ENCODE assay signal across 19 mouse cellular contexts in the genomic region with DNA sequence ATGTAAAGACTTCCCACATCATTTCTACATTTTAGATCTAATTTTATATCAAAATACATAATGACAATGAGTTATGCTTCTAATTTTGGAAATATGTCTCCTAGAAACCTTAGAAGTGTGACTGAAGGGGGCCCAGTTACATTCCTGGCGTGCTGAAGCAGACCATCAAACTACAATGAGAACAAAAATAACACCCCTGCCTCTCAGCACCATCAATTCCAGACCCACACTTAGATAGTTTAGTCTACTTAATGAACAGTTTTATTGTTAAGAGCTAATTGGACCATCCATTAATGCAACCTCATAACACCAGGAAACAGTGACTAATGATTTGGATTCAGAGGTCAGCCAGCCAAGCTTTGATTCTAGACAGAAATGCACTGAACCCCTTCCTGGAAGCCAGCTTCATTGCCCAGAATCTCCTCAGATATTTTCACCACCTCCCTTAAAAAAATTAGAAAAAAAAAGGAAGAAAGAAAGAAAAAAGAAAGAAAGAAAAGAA.
A peak's percentile ranks its signal among the peaks of the same experiment; 100 is the strongest.
DNase-seq lines count a peak whose midpoint lies in the region; ATAC-seq and TF ChIP-seq lines count a peak whose summit lies in the region.
"Had no signal": no experiment of that assay in that cellular context is flagged by ENCODE, and none has a peak within 500 bp of the region (broad histone marks: within the 10 kb centered on the region; RNA-seq: fewer than 3 reads in every experiment).

No protein-coding gene starts in this region.

- no peak overlapping the region for H3K4me3 ChIP-seq in kidney, embryonic 14.5 days (ENCODE audit: low read length)
- no peak overlapping the region for H3K4me3 ChIP-seq in cerebellum, adult 2 months (replicated peaks; ENCODE audit: insufficient read depth, low read depth, low read length)
- H3K4me3 ChIP-seq: forebrain, embryonic 10.5 days; heart, embryonic 12.5 days; hindbrain, embryonic 12.5 days; hindbrain, embryonic 15.5 days had no signal

- H3K4me2 ChIP-seq in kidney, embryonic 14.5 days (replicated peaks; ENCODE audit: low read depth, low read length) = no peak overlapping the region
- H3K4me2 ChIP-seq: heart, embryonic 12.5 days; hindbrain, embryonic 12.5 days; hindbrain, embryonic 15.5 days had no signal

- TF ChIP-seq POLR2A in brain, embryonic 14.5 days (IDR thresholded peaks at IDR 0.05; ENCODE audit: borderline replicate concordance, extremely low read depth, insufficient read depth, insufficient read length, poor library complexity, severe bottlenecking) = no peak
- TF ChIP-seq POLR2A in cerebellum, adult 2 months (IDR thresholded peaks at IDR 0.05; ENCODE audit: borderline replicate concordance, insufficient read depth, low read length) = no peak

- peak; percentile 59 for ATAC-seq in kidney, embryonic 14.5 days (ENCODE audit: low FRiP score, low TSS enrichment)
- ATAC-seq: forebrain, embryonic 14.5 days; Patski had no signal

- H3K9ac ChIP-seq in kidney, embryonic 14.5 days (ENCODE audit: low read depth, low read length) = no peak overlapping the region
- H3K9ac ChIP-seq: heart, embryonic 12.5 days; hindbrain, embryonic 12.5 days; hindbrain, embryonic 15.5 days had no signal

- 25% methylated on average over 1 of the region's 1 CpGs for WGBS in kidney, embryonic 14.5 days
- 98% methylated on average over 1 of the region's 1 CpGs for WGBS in cerebellum, adult 2 months

- no peak overlapping the region for H3K27ac ChIP-seq in kidney, embryonic 14.5 days (ENCODE audit: low read depth, low read length)
- no peak overlapping the region for H3K27ac ChIP-seq in cerebellum, adult 2 months (ENCODE audit: insufficient read depth, low read length)
- H3K27ac ChIP-seq: forebrain, embryonic 10.5 days; hindbrain, embryonic 12.5 days; hindbrain, embryonic 15.5 days had no signal

- no peaks in the 10 kb centered on the region for H3K36me3 ChIP-seq in kidney, embryonic 14.5 days (ENCODE audit: control insufficient read depth, insufficient read depth, low read length)
- H3K36me3 ChIP-seq: forebrain, embryonic 10.5 days; heart, embryonic 12.5 days; hindbrain, embryonic 12.5 days; hindbrain, embryonic 15.5 days had no signal

- no peak for DNase-seq in kidney, adult 18-20 months
- DNase-seq in Muller cell, postnatal 12 days (ENCODE audit: inconsistent ontology term) = peak; percentile 95
- DNase-seq in brain, embryonic 14.5 days (ENCODE audit: low read depth) = peak; percentile 40
- no peak for DNase-seq in cerebellum, adult 2 months
- no peak for DNase-seq in left cerebral cortex, adult 11 months (ENCODE audit: low spot score)
- DNase-seq: adrenal gland, postnatal 14 days; cerebellum, adult 11-12 months; cerebellum, adult 9-10 months; cerebellum, postnatal 14 days; gastrocnemius, postnatal 25 days; heart, adult 18-20 months; heart, postnatal 14 days had no signal

- H3K4me1 ChIP-seq in kidney, embryonic 14.5 days (ENCODE audit: control insufficient read depth, insufficient read depth, low read length) = no peaks in the 10 kb centered on the region
- no peaks in the 10 kb centered on the region for H3K4me1 ChIP-seq in cerebellum, adult 2 months (ENCODE audit: control insufficient read depth, insufficient read depth, low read length)
- H3K4me1 ChIP-seq: hindbrain, embryonic 12.5 days had no signal

- no peak for TF ChIP-seq CTCF in brain, embryonic 14.5 days (IDR thresholded peaks at IDR 0.05; ENCODE audit: borderline replicate concordance, extremely low read depth, insufficient read depth, insufficient read length)
- TF ChIP-seq CTCF in cerebellum, adult 2 months (IDR thresholded peaks at IDR 0.05; ENCODE audit: borderline replicate concordance, insufficient read depth, low read depth, low read length) = no peak

- H3K27me3 ChIP-seq in kidney, embryonic 14.5 days (ENCODE audit: control insufficient read depth, insufficient read depth, low read length) = no peaks in the 10 kb centered on the region
- H3K27me3 ChIP-seq in cerebellum, adult 2 months (ENCODE audit: control insufficient read depth, insufficient read depth, low read length) = no peaks in the 10 kb centered on the region
- H3K27me3 ChIP-seq: heart, embryonic 12.5 days; hindbrain, embryonic 12.5 days; hindbrain, embryonic 15.5 days; Patski had no signal

- H3K9me3 ChIP-seq in kidney, embryonic 14.5 days (ENCODE audit: control insufficient read depth, low read length) = no peaks in the 10 kb centered on the region
- H3K9me3 ChIP-seq: forebrain, embryonic 10.5 days; heart, embryonic 12.5 days; hindbrain, embryonic 12.5 days; hindbrain, embryonic 15.5 days had no signal

Comparison
In these comparisons a context has a peak if more than half of its experiments do, and no peak if none do; other contexts are left out.
1. DNase-seq: peak in Muller cell, postnatal 12 days (single experiment) and brain, embryonic 14.5 days (single experiment); none in kidney, adult 18-20 months (single experiment), cerebellum, adult 2 months (0 of 2) and left cerebral cortex, adult 11 months (single experiment).